Mouse (Mus musculus) limb, embryonic 12.5 days (tissue): ENCODE data around the gene Gm45140. TPM values are rescaled to one million over a fixed set of nuclear protein-coding genes. Genes with fewer than 3 reads are reported as not detected.

Experiments used
- ATAC-seq: fragments of 200-750 bp; cut with Nextera tagmentation; 2 replicates; pipeline ENCODE4 v1.8.0; 2017; ENCODE audit warnings: low read depth, moderate TSS enrichment; ENCODE audit not compliant: insufficient number of reproducible peaks, insufficient read depth, low FRiP score, low TSS enrichment
- H3K27ac ChIP-seq: fragments of 300-500 bp; sonication (generic); 2 replicates; pipeline ENCODE4 v1.5.1; 2016; ENCODE audit warnings: mild to moderate bottlenecking, moderate library complexity
- H3K27me3 ChIP-seq: fragments of 300-500 bp; sonication (generic); 2 replicates; pipeline ENCODE4 v1.6.1; 2016; ENCODE audit warnings: mild to moderate bottlenecking, moderate library complexity
- H3K36me3 ChIP-seq: fragments of 300-500 bp; sonication (generic); 2 replicates; pipeline ENCODE4 v1.6.1; 2016; ENCODE audit warnings: mild to moderate bottlenecking, moderate library complexity
- H3K4me1 ChIP-seq: fragments of 300-500 bp; sonication (generic); replicated peaks from 2 replicates; pipeline ENCODE4 v1.6.1; 2016
- H3K4me2 ChIP-seq: fragments of 300-500 bp; sonication (generic); 2 replicates; pipeline ENCODE4 v1.6.1; 2016; ENCODE audit warnings: mild to moderate bottlenecking, moderate library complexity
- H3K4me3 ChIP-seq: fragments of 300-500 bp; sonication (generic); replicated peaks from 2 replicates; pipeline ENCODE4 v1.5.1; 2016; ENCODE audit warnings: mild to moderate bottlenecking
- H3K9ac ChIP-seq: fragments of 300-500 bp; sonication (generic); replicated peaks from 2 replicates; pipeline ENCODE4 v1.6.1; 2016; ENCODE audit warnings: mild to moderate bottlenecking, moderate library complexity
- H3K9me3 ChIP-seq: fragments of 300-500 bp; sonication (generic); 2 replicates; pipeline ENCODE4 v1.6.1; 2016; ENCODE audit warnings: mild to moderate bottlenecking, moderate library complexity
- WGBS: fragments of 180-500 bp; shearing (Covaris S2); methylation state at CpG from one replicate; pipeline ENCODE4 v1.1.7; 2016; 5-methylcytosine and 5-hydroxymethylcytosine counted together
- polyA plus RNA-seq: library from polyadenylated mRNA; unstranded; fragments of >200 nt; fragmentation: Nextera tagmentation; extraction: Ambion mirVana; gene quantifications from 2 replicates; pipeline ENCODE4 v1.2.1, GENCODE M21; 2016

The Gm45140 gene
- polyA plus RNA-seq: 4.6 and 4.7 TPM in 2 replicates

DNA sequence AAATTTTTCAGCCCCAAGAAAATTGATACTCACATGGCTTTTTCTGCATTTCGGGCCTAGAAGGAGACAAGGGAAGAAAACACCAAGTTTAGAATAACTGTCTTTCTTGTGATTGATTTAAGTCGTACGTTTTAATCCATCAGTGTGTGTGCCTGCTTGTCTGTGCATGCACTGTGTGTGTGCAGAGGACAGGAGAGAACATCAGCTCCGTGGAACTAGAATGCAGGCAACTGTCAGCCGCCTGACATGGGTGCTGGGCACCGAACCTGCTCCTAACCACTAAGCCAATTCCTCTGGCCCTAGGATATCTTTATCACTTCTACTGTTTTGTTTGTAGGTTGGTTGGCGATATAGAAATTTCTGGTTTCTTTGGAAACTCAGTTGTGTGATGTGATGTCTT is at the start of gene Gm45140:
Gene Gm45140, minus strand, starts transcription at position 101 of the 400 bp plus-strand sequence.
- no peak within 1 kb of the TSS for H3K4me3 ChIP-seq
- 91% methylated on average over 7 of the region's 7 CpGs for WGBS
- H3K9ac ChIP-seq: no peak within 1 kb of the TSS
- no peak within 1 kb of the TSS for H3K27ac ChIP-seq
- H3K4me1 ChIP-seq: peaks cover 5% of the 10 kb centered on the region; the same call in 1 of the 2 replicates
- no peak for ATAC-seq
- H3K27me3 ChIP-seq: no peaks in the 10 kb centered on the region
- H3K9me3 ChIP-seq: no peaks in the 10 kb centered on the region
- no peak within 1 kb of the TSS for H3K4me2 ChIP-seq
- H3K36me3 ChIP-seq: peaks cover 48% of the 10 kb centered on the region

DNA sequence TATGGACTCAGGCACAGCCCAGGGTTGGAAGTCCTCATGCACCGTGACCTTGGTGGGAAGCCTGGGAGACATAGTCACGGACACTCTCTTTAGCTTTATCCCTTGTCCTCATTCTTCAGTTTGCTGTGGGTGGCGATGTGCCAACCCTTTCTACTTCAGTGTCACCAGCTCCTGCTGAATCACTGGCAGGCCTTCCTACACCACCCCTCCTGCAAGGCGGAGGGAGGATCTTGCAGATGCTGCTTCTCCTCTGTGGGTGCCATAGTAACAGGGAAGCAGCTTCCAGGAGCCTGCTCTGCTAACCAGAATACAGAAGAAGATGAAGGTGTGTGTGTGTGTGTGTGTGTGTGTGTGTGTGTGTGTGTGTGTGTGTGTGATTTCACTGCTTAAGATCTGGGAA is 47.2 kb upstream of the Gm45140 start:
- Histone ChIP-seq H3K4me1 (no peaks in the 10 kb centered on the region), H3K9ac (no peak overlapping the region), H3K36me3 (no peaks in the 10 kb centered on the region), H3K4me3 (no peak overlapping the region), H3K27me3 (no peaks in the 10 kb centered on the region), H3K27ac (no peak overlapping the region), H3K9me3 (no peaks in the 10 kb centered on the region), H3K4me2 (no peak overlapping the region)
- WGBS: 74% methylated on average over 4 of the region's 4 CpGs
- ATAC-seq: no peak

DNA sequence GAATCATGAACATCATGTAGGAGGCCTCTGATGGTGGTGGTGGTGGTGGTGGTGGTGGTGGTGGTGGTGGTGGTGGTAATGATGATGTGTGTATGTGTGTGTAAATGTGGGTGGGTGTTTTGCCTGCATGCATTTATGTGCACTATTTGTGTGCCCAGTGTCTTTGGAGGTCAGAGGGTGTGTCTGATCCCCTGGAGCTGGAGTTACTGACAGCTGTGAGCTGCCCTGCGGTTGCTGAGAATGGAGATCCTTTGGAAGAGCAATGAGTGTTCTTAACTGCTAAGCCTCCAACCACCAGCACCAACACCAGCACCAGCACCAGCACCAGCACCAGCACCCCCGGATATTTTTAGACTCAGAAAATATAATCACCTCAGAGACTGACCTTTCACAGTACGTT is 46.6 kb upstream of the Gm45140 start:
- no peak overlapping the region for H3K4me2 ChIP-seq
- WGBS: 75% methylated on average over 3 of the region's 3 CpGs
- no peaks in the 10 kb centered on the region for H3K9me3 ChIP-seq
- H3K9ac ChIP-seq: no peak overlapping the region
- no peaks in the 10 kb centered on the region for H3K36me3 ChIP-seq
- no peak overlapping the region for H3K4me3 ChIP-seq
- no peaks in the 10 kb centered on the region for H3K27me3 ChIP-seq
- no peaks in the 10 kb centered on the region for H3K4me1 ChIP-seq
- no peak overlapping the region for H3K27ac ChIP-seq
- ATAC-seq: no peak

- Histone ChIP-seq H3K9ac (no peak overlapping the region), H3K9me3 (no peaks in the 10 kb centered on the region), H3K27me3 (no peaks in the 10 kb centered on the region), H3K4me1 (no peaks in the 10 kb centered on the region), H3K27ac (no peak overlapping the region), H3K4me3 (no peak overlapping the region), H3K4me2 (no peak overlapping the region), H3K36me3 (no peaks in the 10 kb centered on the region)
- WGBS: 75% methylated on average over 3 of the region's 3 CpGs
- ATAC-seq: no peak
Measured at GRCm38 (mm10) chr6:87879628-87880027, 44.0 kb upstream of the Gm45140 start.

DNA sequence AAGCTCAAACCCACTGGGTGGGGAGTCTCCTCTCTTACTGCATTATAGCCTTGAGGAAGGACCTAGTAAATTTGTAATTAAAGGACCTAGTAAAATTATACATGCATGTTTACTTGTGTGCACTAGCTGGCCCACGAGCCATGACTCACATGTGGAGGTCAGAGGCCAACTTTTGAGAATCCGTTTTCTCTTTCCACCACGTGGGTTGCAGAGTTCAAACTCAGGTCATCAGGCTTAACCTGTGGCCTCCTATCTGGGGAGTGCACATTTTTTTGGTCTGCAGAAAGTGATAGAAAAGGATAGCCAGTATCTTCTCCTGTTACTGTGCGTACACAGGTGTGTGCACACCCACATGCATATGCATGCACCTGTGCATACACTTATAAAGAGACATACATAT is 43.4 kb upstream of the Gm45140 start:
- Histone ChIP-seq H3K27ac (no peak overlapping the region), H3K9ac (no peak overlapping the region), H3K27me3 (no peaks in the 10 kb centered on the region), H3K4me2 (no peak overlapping the region), H3K4me3 (no peak overlapping the region), H3K9me3 (no peaks in the 10 kb centered on the region), H3K4me1 (no peaks in the 10 kb centered on the region), H3K36me3 (no peaks in the 10 kb centered on the region)
- ATAC-seq: no peak
- WGBS: 31% methylated on average over 4 of the region's 4 CpGs

- ATAC-seq: no peak
- H3K9ac ChIP-seq: no peak overlapping the region
- no peaks in the 10 kb centered on the region for H3K27me3 ChIP-seq
- H3K4me3 ChIP-seq: no peak overlapping the region
- no peaks in the 10 kb centered on the region for H3K9me3 ChIP-seq
- H3K4me1 ChIP-seq: no peaks in the 10 kb centered on the region
- no peak overlapping the region for H3K4me2 ChIP-seq
- H3K27ac ChIP-seq: no peak overlapping the region
- H3K36me3 ChIP-seq: no peaks in the 10 kb centered on the region
- WGBS: 69% methylated on average over 13 of the region's 13 CpGs
Measured at GRCm38 (mm10) chr6:87876068-87876643, 40.6 kb upstream of the Gm45140 start.

GRCm38 (mm10) chr6:87875562-87875961 is 40.0 kb upstream of the Gm45140 start:
- Histone ChIP-seq H3K4me3 (no peak overlapping the region), H3K4me2 (no peak overlapping the region), H3K27me3 (no peaks in the 10 kb centered on the region), H3K27ac (no peak overlapping the region), H3K36me3 (no peaks in the 10 kb centered on the region), H3K4me1 (no peaks in the 10 kb centered on the region), H3K9ac (no peak overlapping the region), H3K9me3 (no peaks in the 10 kb centered on the region)
- 84% methylated on average over 7 of the region's 7 CpGs for WGBS
- ATAC-seq: no peak

GRCm38 (mm10) chr6:87875083-87875482 is 39.5 kb upstream of the Gm45140 start:
- Histone ChIP-seq H3K4me1 (no peaks in the 10 kb centered on the region), H3K4me3 (no peak overlapping the region), H3K4me2 (no peak overlapping the region), H3K36me3 (no peaks in the 10 kb centered on the region), H3K9me3 (no peaks in the 10 kb centered on the region), H3K27ac (no peak overlapping the region), H3K27me3 (no peaks in the 10 kb centered on the region), H3K9ac (no peak overlapping the region)
- 71% methylated on average over 1 of the region's 1 CpGs for WGBS
- no peak for ATAC-seq

GRCm38 (mm10) chr6:87873963-87874362 is 38.4 kb upstream of the Gm45140 start:
- 89% methylated on average over 2 of the region's 2 CpGs for WGBS
- no peaks in the 10 kb centered on the region for H3K36me3 ChIP-seq
- H3K27me3 ChIP-seq: no peaks in the 10 kb centered on the region
- no peak overlapping the region for H3K4me3 ChIP-seq
- no peaks in the 10 kb centered on the region for H3K4me1 ChIP-seq
- H3K27ac ChIP-seq: no peak overlapping the region
- no peak for ATAC-seq
- H3K9me3 ChIP-seq: no peaks in the 10 kb centered on the region
- H3K4me2 ChIP-seq: no peak overlapping the region
- H3K9ac ChIP-seq: no peak overlapping the region

GRCm38 (mm10) chr6:87873104-87873503 is 37.5 kb upstream of the Gm45140 start:
- no peak for ATAC-seq
- no peak overlapping the region for H3K27ac ChIP-seq
- WGBS: 58% methylated on average over 1 of the region's 1 CpGs
- H3K27me3 ChIP-seq: no peaks in the 10 kb centered on the region
- no peaks in the 10 kb centered on the region for H3K4me1 ChIP-seq
- no peak overlapping the region for H3K9ac ChIP-seq
- no peak overlapping the region for H3K4me3 ChIP-seq
- no peaks in the 10 kb centered on the region for H3K36me3 ChIP-seq
- no peak overlapping the region for H3K4me2 ChIP-seq
- no peaks in the 10 kb centered on the region for H3K9me3 ChIP-seq

- Histone ChIP-seq H3K4me2 (no peak overlapping the region), H3K4me3 (no peak overlapping the region), H3K27me3 (no peaks in the 10 kb centered on the region), H3K36me3 (no peaks in the 10 kb centered on the region), H3K9ac (no peak overlapping the region), H3K9me3 (no peaks in the 10 kb centered on the region), H3K4me1 (no peaks in the 10 kb centered on the region), H3K27ac (no peak overlapping the region)
- 89% methylated on average over 7 of the region's 7 CpGs for WGBS
- ATAC-seq: no peak
Measured at GRCm38 (mm10) chr6:87871240-87871639, 35.6 kb upstream of the Gm45140 start.

DNA sequence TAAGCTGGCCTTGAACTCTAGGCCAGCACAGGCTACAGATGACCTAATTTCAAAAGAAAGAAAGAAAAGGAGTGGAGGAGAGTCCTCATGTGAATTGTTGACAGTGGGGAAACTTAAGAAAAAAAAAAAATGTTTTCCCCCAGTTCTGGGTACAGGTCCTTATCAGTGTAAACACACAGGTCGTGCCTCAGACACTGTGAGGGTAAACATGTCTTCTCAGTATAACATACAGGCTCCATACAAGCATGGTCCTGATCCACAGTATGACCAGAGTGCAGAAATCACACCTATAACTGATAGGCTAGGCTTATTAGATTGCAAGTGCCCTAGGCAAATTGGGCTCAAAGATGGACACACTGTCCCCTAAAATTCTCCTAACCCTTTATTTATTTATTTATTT is 34.8 kb upstream of the Gm45140 start:
- Histone ChIP-seq H3K9me3 (no peaks in the 10 kb centered on the region), H3K27ac (no peak overlapping the region), H3K4me3 (no peak overlapping the region), H3K36me3 (no peaks in the 10 kb centered on the region), H3K4me2 (no peak overlapping the region), H3K9ac (no peak overlapping the region), H3K27me3 (no peaks in the 10 kb centered on the region), H3K4me1 (no peaks in the 10 kb centered on the region)
- 61% methylated on average over 1 of the region's 1 CpGs for WGBS
- no peak for ATAC-seq
